In the genomic region with DNA sequence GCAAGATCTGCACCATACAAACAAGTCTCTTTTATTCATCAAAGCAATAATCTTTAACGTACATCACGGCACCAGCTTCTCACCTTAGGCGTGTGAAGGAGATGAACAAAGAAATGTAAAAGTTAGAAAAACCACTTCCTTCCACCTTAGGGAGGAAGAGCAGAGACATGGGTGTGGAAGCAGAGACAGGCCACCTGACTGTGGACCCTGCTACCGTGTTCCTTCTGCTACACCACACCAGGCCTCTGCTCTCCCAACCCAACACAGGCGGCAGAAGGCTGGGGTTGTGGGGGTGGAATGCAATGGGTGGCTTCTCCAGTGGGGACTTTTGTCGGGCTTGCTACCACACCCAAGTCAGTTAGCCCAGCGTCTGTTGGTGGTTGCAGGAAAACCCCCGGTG, we compare ENCODE assay signal across 23 mouse cellular contexts.
DNase-seq lines count a peak whose midpoint lies in the region; ATAC-seq and TF ChIP-seq lines count a peak whose summit lies in the region.
"Had no signal": no experiment of that assay in that cellular context is flagged by ENCODE, and none has a peak within 500 bp of the region (broad histone marks: within the 10 kb centered on the region; RNA-seq: fewer than 3 reads in every experiment).

No protein-coding gene starts in this region.

- H3K4me2 ChIP-seq in kidney, embryonic 14.5 days (replicated peaks; ENCODE audit: low read depth, low read length) = no peak overlapping the region
- H3K4me2 ChIP-seq in forebrain, postnatal 0 days (ENCODE audit: low read depth) = no peak overlapping the region
- H3K4me2 ChIP-seq: hindbrain, embryonic 14.5 days; intestine, embryonic 15.5 days; limb, embryonic 13.5 days; liver, embryonic 12.5 days; midbrain, embryonic 13.5 days; neural tube, embryonic 12.5 days had no signal

- peaks cover 8% of the 10 kb centered on the region; the same call in 1 of the 2 replicates for H3K9me3 ChIP-seq in kidney, embryonic 14.5 days (ENCODE audit: control insufficient read depth, low read length)
- peaks cover 9% of the 10 kb centered on the region; the same call in 1 of the 2 replicates for H3K9me3 ChIP-seq in forebrain, embryonic 10.5 days
- H3K9me3 ChIP-seq in forebrain, postnatal 0 days (ENCODE audit: low read length) = 0 out of 2 replicates have a peak, but pooled peaks cover 8% of the 10 kb centered on the region
- H3K9me3 ChIP-seq: intestine, embryonic 15.5 days; midbrain, embryonic 13.5 days had no signal

- no peak overlapping the region for H3K27ac ChIP-seq in kidney, embryonic 14.5 days (ENCODE audit: low read depth, low read length)
- H3K27ac ChIP-seq in forebrain, embryonic 10.5 days = no peak overlapping the region
- H3K27ac ChIP-seq in forebrain, postnatal 0 days (ENCODE audit: low read depth, low read length) = no peak overlapping the region
- H3K27ac ChIP-seq: hindbrain, embryonic 14.5 days; intestine, embryonic 15.5 days; limb, embryonic 13.5 days; liver, embryonic 12.5 days; midbrain, embryonic 13.5 days; neural tube, embryonic 12.5 days had no signal

- WGBS in kidney, embryonic 14.5 days = 94% methylated on average over 8 of the region's 8 CpGs
- WGBS in forebrain, embryonic 10.5 days = 93% methylated on average over 8 of the region's 8 CpGs
- 90% methylated on average over 8 of the region's 8 CpGs for WGBS in forebrain, postnatal 0 days

- H3K9ac ChIP-seq in kidney, embryonic 14.5 days (ENCODE audit: low read depth, low read length) = no peak overlapping the region
- H3K9ac ChIP-seq in forebrain, postnatal 0 days = no peak overlapping the region
- H3K9ac ChIP-seq: hindbrain, embryonic 14.5 days; intestine, embryonic 15.5 days; limb, embryonic 13.5 days; liver, embryonic 12.5 days; midbrain, embryonic 13.5 days; neural tube, embryonic 12.5 days had no signal

- TF ChIP-seq CTCF in forebrain, postnatal 0 days (IDR thresholded peaks at IDR 0.05; ENCODE audit: low read depth) = no peak

- no peak overlapping the region for H3K4me3 ChIP-seq in kidney, embryonic 14.5 days (ENCODE audit: low read length)
- no peak overlapping the region for H3K4me3 ChIP-seq in forebrain, embryonic 10.5 days
- no peak overlapping the region for H3K4me3 ChIP-seq in forebrain, postnatal 0 days (ENCODE audit: low read depth, low read length)
- H3K4me3 ChIP-seq: intestine, embryonic 15.5 days; limb, embryonic 13.5 days; liver, embryonic 12.5 days; megakaryocyte, embryonic 14.5 days; midbrain, embryonic 13.5 days; neural tube, embryonic 12.5 days had no signal

- H3K27me3 ChIP-seq in kidney, embryonic 14.5 days (ENCODE audit: control insufficient read depth, insufficient read depth, low read length) = no peaks in the 10 kb centered on the region
- H3K27me3 ChIP-seq in forebrain, embryonic 10.5 days (ENCODE audit: poor library complexity, severe bottlenecking) = no peaks in the 10 kb centered on the region
- no peaks in the 10 kb centered on the region for H3K27me3 ChIP-seq in forebrain, postnatal 0 days (ENCODE audit: insufficient read depth, low read length)
- H3K27me3 ChIP-seq: intestine, embryonic 15.5 days; limb, embryonic 13.5 days; liver, embryonic 12.5 days; midbrain, embryonic 13.5 days; neural tube, embryonic 12.5 days had no signal

- H3K36me3 ChIP-seq in kidney, embryonic 14.5 days (ENCODE audit: control insufficient read depth, insufficient read depth, low read length) = no peaks in the 10 kb centered on the region
- no peaks in the 10 kb centered on the region for H3K36me3 ChIP-seq in forebrain, embryonic 10.5 days (replicated peaks)
- H3K36me3 ChIP-seq in forebrain, postnatal 0 days (ENCODE audit: insufficient read depth) = no peaks in the 10 kb centered on the region
- H3K36me3 ChIP-seq: intestine, embryonic 15.5 days; limb, embryonic 13.5 days; liver, embryonic 12.5 days; midbrain, embryonic 13.5 days; neural tube, embryonic 12.5 days had no signal

- DNase-seq in induced T-regulatory cell, adult 2 months (ENCODE audit: low read depth) = peak; percentile 81
- DNase-seq in thymus, adult 18-20 months = peak; percentile 50 to 64
- peak; percentile 66 to 78 for DNase-seq in thymus, postnatal 36 days
- DNase-seq in forebrain, embryonic 10.5 days (ENCODE audit: extremely low spot score, low spot score) = no peak
- DNase-seq in forebrain, postnatal 0 days = no peak
- DNase-seq: adrenal gland, postnatal 36 days; B cell, adult 2 months; cerebellum, adult 9-10 months; heart, postnatal 36 days; lung, adult 18-20 months; lung, postnatal 14 days; retina, postnatal 1 day; right cerebral cortex, postnatal 4 days had no signal

- H3K4me1 ChIP-seq in kidney, embryonic 14.5 days (ENCODE audit: control insufficient read depth, insufficient read depth, low read length) = no peaks in the 10 kb centered on the region
- H3K4me1 ChIP-seq in forebrain, embryonic 10.5 days = no peaks in the 10 kb centered on the region
- no peaks in the 10 kb centered on the region for H3K4me1 ChIP-seq in forebrain, postnatal 0 days (ENCODE audit: insufficient read depth)
- H3K4me1 ChIP-seq: intestine, embryonic 15.5 days; limb, embryonic 13.5 days; liver, embryonic 12.5 days; midbrain, embryonic 13.5 days; neural tube, embryonic 12.5 days had no signal

- peak; percentile 93 for ATAC-seq in CD4-positive, CD25-positive, alpha-beta regulatory T cell, adult 4 months
- no peak for ATAC-seq in kidney, embryonic 14.5 days (ENCODE audit: low FRiP score, low TSS enrichment)
- no peak for ATAC-seq in forebrain, postnatal 0 days
- ATAC-seq: forebrain, embryonic 16.5 days; intestine, embryonic 15.5 days; liver, embryonic 12.5 days; midbrain, embryonic 13.5 days had no signal

Comparison
In these comparisons a context has a peak if more than half of its experiments do, and no peak if none do; other contexts are left out.
1. DNase-seq: peak in induced T-regulatory cell, adult 2 months (single experiment), thymus, adult 18-20 months (2 of 2) and thymus, postnatal 36 days (2 of 2); none in forebrain, embryonic 10.5 days (single experiment) and forebrain, postnatal 0 days (single experiment).